Mouse (Mus musculus) A20 (cell line): Measurements from ENCODE around the gene Rnf41.

ENCODE experiments used
- DNase-seq: peaks from one replicate; pipeline ENCODE4 v3.0.0-alpha.2; 2011; ENCODE audit warnings: low read depth, low spot score

Rnf41 gene

GRCm38 (mm10) chr10:128486370-128486769 lies 74.9 kb downstream of the Rnf41 start:
- no peak for DNase-seq

DNA sequence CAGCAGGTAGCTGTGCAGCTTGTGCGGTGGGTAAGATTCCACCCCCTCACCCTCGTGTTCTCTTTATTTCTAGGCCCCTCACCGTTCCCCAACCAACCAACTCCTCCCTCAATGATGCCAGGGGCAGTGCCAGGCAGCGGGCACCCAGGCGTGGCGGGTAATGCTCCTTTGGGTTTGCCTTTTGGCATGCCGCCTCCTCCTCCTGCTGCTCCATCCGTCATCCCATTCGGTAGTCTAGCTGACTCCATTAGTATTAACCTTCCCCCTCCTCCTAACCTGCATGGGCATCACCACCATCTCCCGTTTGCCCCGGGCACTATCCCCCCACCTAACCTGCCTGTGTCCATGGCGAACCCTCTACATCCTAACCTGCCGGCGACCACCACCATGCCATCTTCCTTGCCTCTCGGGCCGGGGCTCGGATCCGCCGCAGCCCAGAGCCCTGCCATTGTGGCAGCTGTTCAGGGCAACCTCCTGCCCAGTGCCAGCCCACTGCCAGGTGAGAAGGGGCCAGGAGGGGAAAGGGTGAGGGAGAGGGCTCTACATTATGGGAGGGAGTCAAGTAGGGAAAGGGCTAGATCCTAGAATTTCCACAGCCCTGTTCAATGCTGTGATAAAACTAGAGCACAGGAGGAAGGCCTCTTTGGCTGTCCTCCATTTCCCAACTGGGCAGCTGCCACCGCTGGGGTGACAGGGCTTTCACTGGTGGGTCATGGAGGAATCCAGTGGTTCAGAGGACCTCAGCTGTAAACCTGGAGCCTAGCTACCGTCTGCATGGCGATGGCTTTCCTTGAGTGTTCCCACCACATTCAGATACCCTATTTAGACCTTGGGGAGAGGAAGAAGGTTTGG lies 76.6 kb downstream of the Rnf41 start:
- DNase-seq: no peak

GRCm38 (mm10) chr10:128488776-128489175 lies 77.3 kb downstream of the Rnf41 start:
- no peak for DNase-seq

- no peak for DNase-seq
Measured at GRCm38 (mm10) chr10:128489380-128489779, 77.9 kb downstream of the Rnf41 start.

DNA sequence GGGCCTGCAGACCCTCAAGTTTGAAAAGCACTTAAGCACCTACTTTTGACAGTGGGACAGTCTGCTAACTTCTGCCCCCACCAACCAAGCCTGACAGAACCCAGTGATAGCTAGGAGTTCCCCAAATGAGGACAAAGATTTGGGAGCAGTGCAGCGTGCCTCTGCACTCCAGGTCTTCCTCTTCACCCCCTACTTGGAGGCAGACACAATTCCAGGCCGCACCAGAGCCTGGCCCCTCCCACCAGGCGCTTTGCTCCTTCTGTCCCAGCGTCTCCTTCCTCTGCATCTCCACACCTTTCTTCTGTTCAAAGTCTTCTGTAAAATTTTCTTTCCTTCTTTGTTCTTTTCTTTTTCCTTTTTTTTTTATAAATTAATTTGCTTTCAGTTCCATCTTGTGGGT lies 78.3 kb downstream of the Rnf41 start:
- no peak for DNase-seq

DNA sequence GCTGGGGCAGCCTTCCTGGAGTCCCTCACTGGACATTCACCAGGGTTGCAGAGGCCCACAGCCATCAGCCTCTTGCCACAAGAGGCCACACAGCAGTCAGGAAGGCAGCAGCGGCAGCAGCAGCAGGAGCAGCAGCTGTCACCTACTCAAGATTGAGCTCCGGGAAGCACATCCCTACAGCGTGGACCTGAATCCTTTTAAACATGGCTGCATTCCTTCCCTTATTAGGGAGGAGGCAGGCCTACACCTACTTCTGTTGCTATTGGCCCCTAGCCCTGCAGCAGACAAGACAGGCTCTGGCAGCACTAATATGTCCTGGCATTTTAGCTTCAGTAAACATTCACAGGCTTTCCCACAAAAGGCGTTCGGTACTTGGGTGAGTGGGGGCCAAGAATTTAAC lies 78.8 kb downstream of the Rnf41 start:
- DNase-seq: no peak

GRCm38 (mm10) chr10:128490912-128491311 lies 79.5 kb downstream of the Rnf41 start:
- DNase-seq: no peak
